Mouse (Mus musculus) heart, embryonic 14.5 days (tissue): ENCODE data around the gene Gm6993. TPM values are rescaled to one million over a fixed set of nuclear protein-coding genes. Genes with fewer than 3 reads are reported as not detected.

ENCODE experiments used
- ATAC-seq: fragments of 200-750 bp; cut with Nextera tagmentation; 2 replicates; pipeline ENCODE4 v1.8.0; 2017; ENCODE audit warnings: low read depth, moderate TSS enrichment; ENCODE audit not compliant: insufficient number of reproducible peaks, insufficient read depth, low FRiP score
- H3K27ac ChIP-seq, 2 experiments: fragments of 200-500 bp in 1 of 2; fragments of 300-500 bp in 1 of 2; sonication (generic) in 1 of 2; replicated peaks in 1 of 2; 2 replicates each; pipeline ENCODE4 v1.5.1; 2012 to 2014; ENCODE audit warnings: low read depth in 2 of 2, low read length in 2 of 2, control low read depth in 1 of 2, mild to moderate bottlenecking in 1 of 2, mixed read lengths in 1 of 2; ENCODE audit not compliant: control insufficient read depth in 1 of 2, insufficient read depth in 1 of 2
- H3K27me3 ChIP-seq: fragments of 300-500 bp; sonication (generic); 2 replicates; pipeline ENCODE4 v1.6.1; 2014; ENCODE audit warnings: mild to moderate bottlenecking, low read length, control low read depth; ENCODE audit not compliant: control insufficient read depth, insufficient read depth
- H3K36me3 ChIP-seq: fragments of 300-500 bp; sonication (generic); 2 replicates; pipeline ENCODE4 v1.6.1; 2014; ENCODE audit warnings: mild to moderate bottlenecking, control low read depth, low read length, mixed read lengths; ENCODE audit not compliant: control insufficient read depth, insufficient read depth
- H3K4me1 ChIP-seq, 2 experiments: fragments of 200-500 bp in 1 of 2; fragments of 300-500 bp in 1 of 2; sonication (generic) in 1 of 2; 2 replicates each; pipeline ENCODE4 v1.6.1; 2012 to 2014; ENCODE audit warnings: low read length in 2 of 2, control low read depth in 1 of 2, mixed read lengths in 1 of 2; ENCODE audit not compliant: control insufficient read depth in 2 of 2, insufficient read depth in 2 of 2
- H3K4me2 ChIP-seq: fragments of 300-500 bp; sonication (generic); 2 replicates; pipeline ENCODE4 v1.6.1; 2014; ENCODE audit warnings: mild to moderate bottlenecking, low read length
- H3K4me3 ChIP-seq, 2 experiments: fragments of 200-500 bp in 1 of 2; fragments of 300-500 bp in 1 of 2; sonication (generic) in 1 of 2; 2 replicates each; pipeline ENCODE4 v1.5.1; 2012 to 2014; ENCODE audit warnings: low read length in 2 of 2, mild to moderate bottlenecking in 2 of 2, control low read depth in 1 of 2, low read depth in 1 of 2, moderate library complexity in 1 of 2; ENCODE audit not compliant: control insufficient read depth in 1 of 2, insufficient read depth in 1 of 2
- H3K9ac ChIP-seq: fragments of 300-500 bp; sonication (generic); 2 replicates; pipeline ENCODE4 v1.6.1; 2014; ENCODE audit warnings: mild to moderate bottlenecking, low read length
- H3K9me3 ChIP-seq: fragments of 300-500 bp; sonication (generic); 2 replicates; pipeline ENCODE4 v1.6.1; 2016; ENCODE audit warnings: low read length, control low read depth; ENCODE audit not compliant: control insufficient read depth
- WGBS: fragments of 180-500 bp; shearing (Covaris S2); extraction: QIAGEN DNeasy Blood & Tissue Kit; methylation state at CpG from one replicate; pipeline ENCODE4 v1.1.7; 2014; 5-methylcytosine and 5-hydroxymethylcytosine counted together
- polyA plus RNA-seq: library from polyadenylated mRNA; unstranded; fragments of >200 nt; fragmentation: Nextera tagmentation; extraction: Ambion mirVana; gene quantifications from 2 replicates; pipeline ENCODE4 v1.2.1, GENCODE M21; 2014

Gene Gm6993
- polyA plus RNA-seq, 1 experiment from 2014 or later, result not detected

DNA sequence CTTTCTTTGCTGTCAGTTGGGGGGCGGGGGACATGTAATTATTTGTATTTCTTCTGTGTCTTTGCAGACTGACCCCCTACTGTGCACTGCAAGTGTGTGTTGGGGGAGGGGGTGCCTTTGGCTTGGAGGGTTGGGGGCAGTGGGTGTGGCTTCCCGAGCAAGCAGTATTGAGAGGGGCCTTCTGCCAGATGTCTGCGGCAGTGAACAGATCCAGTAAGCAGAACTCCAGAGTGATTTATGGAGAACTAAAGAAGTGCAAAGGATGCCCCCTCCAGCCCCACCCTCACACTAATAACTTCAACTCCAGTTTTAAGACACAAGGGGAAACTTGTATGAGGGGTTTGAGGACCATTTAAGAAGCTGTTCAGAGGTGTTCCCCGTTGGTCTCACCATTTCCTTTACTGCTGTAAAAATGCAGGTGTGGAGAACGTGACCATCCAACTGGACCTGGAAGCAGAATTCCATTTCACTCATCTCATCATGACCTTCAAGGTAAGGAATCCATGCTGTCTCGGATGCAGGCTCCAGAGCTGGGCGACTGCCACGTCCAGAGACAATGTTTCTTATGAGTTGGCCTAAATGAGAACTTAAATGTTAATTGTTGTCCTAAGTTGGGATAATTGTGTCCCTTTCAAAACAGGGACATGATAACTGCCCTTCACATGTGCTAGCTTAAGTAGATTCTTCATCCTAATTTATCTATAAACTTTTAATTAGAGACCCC, 31.6 kb downstream of the Gm6993 start:
- Histone ChIP-seq H3K36me3 (peaks cover 96% of the 10 kb centered on the region), H3K9me3 (no peaks in the 10 kb centered on the region), H3K27me3 (no peaks in the 10 kb centered on the region), H3K4me3 (no peak overlapping the region), H3K27ac (peak overlapping the region; percentile 80 to 85), H3K9ac (no peak overlapping the region; the same call in 1 of the 2 replicates), H3K4me1 (peaks cover 38 to 68% of the 10 kb centered on the region in 2 experiments), H3K4me2 (peak overlapping the region; percentile 54)
- peak; percentile 0; the same call in 1 of the 2 replicates for ATAC-seq
- 47% methylated on average over 8 of the region's 8 CpGs for WGBS

GRCm38 (mm10) chr12:31272846-31273245, 32.3 kb downstream of the Gm6993 start:
- Histone ChIP-seq H3K9me3 (no peaks in the 10 kb centered on the region), H3K36me3 (peaks cover 96% of the 10 kb centered on the region), H3K4me3 (no peak overlapping the region), H3K4me2 (no peak overlapping the region), H3K4me1 (peaks cover 39 to 63% of the 10 kb centered on the region in 2 experiments), H3K9ac (no peak overlapping the region; the same call in 1 of the 2 replicates), H3K27ac (no peak overlapping the region), H3K27me3 (no peaks in the 10 kb centered on the region)
- no peak for ATAC-seq
- WGBS, result 80% methylated on average over 2 of the region's 2 CpGs

GRCm38 (mm10) chr12:31273646-31274045, 33.1 kb downstream of the Gm6993 start:
- Histone ChIP-seq H3K4me3 (no peak overlapping the region), H3K27me3 (no peaks in the 10 kb centered on the region), H3K9ac (no peak overlapping the region), H3K36me3 (peaks cover 96% of the 10 kb centered on the region), H3K4me2 (no peak overlapping the region), H3K27ac (no peak overlapping the region), H3K9me3 (no peaks in the 10 kb centered on the region), H3K4me1 (peaks cover 39 to 61% of the 10 kb centered on the region in 2 experiments)
- 91% methylated on average over 7 of the region's 7 CpGs for WGBS
- ATAC-seq, result no peak

- Histone ChIP-seq H3K4me3 (no peak overlapping the region), H3K27me3 (no peaks in the 10 kb centered on the region), H3K4me1 (peaks cover 38 to 62% of the 10 kb centered on the region in 2 experiments), H3K4me2 (no peak overlapping the region), H3K27ac (peak overlapping the region; percentile 14 to 31; a peak in 3 of 4 replicates), H3K9me3 (no peaks in the 10 kb centered on the region), H3K36me3 (peaks cover 96% of the 10 kb centered on the region), H3K9ac (no peak overlapping the region)
- ATAC-seq, result no peak
- WGBS, result 71% methylated on average over 10 of the region's 10 CpGs
These were observed 34.8 kb downstream of the Gm6993 start for GRCm38 (mm10) chr12:31275411-31275810.

DNA sequence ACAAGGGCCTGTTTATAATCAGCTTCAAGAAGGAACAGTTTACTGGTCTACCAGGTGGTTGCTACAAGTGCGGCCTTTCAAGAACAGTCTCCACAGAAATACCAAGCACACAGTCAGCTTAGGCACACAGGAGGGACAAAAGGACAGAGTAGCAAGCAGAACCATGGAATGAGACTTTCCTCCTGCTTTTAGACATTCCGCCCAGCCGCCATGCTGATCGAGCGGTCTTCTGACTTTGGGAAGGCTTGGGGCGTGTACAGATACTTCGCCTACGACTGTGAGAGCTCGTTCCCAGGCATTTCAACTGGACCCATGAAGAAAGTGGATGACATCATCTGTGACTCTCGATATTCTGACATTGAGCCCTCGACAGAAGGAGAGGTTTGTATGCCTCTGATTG, 37.7 kb downstream of the Gm6993 start:
- Histone ChIP-seq H3K27ac (peak overlapping the region; percentile 39 to 66; a peak in 2 of 4 replicates), H3K27me3 (no peaks in the 10 kb centered on the region), H3K9me3 (no peaks in the 10 kb centered on the region), H3K9ac (no peak overlapping the region), H3K4me2 (no peak overlapping the region), H3K36me3 (peaks cover 99% of the 10 kb centered on the region), H3K4me1 (peaks cover 26 to 55% of the 10 kb centered on the region in 2 experiments), H3K4me3 (no peak overlapping the region)
- ATAC-seq, result no peak
- WGBS, result 68% methylated on average over 11 of the region's 11 CpGs

- Histone ChIP-seq H3K27me3 (no peaks in the 10 kb centered on the region), H3K4me2 (peak overlapping the region; percentile 27; the same call in 1 of the 2 replicates), H3K27ac (peak overlapping the region; percentile 65 to 90), H3K4me3 (no peak overlapping the region), H3K4me1 (peaks cover 24 to 50% of the 10 kb centered on the region in 2 experiments), H3K36me3 (peaks cover 99% of the 10 kb centered on the region), H3K9me3 (no peaks in the 10 kb centered on the region), H3K9ac (no peak overlapping the region)
- WGBS, result 26% methylated on average over 7 of the region's 7 CpGs
- ATAC-seq, result no peak
These were observed 39.7 kb downstream of the Gm6993 start for GRCm38 (mm10) chr12:31280318-31280717.

- Histone ChIP-seq H3K4me1 (peaks cover 20 to 42% of the 10 kb centered on the region in 2 experiments), H3K9me3 (no peaks in the 10 kb centered on the region), H3K27ac (peak overlapping the region; percentile 31 to 90; a peak in 2 of 4 replicates), H3K36me3 (peaks cover 99% of the 10 kb centered on the region), H3K4me3 (no peak overlapping the region), H3K4me2 (no peak overlapping the region), H3K27me3 (no peaks in the 10 kb centered on the region), H3K9ac (no peak overlapping the region)
- 75% methylated on average over 9 of the region's 9 CpGs for WGBS
- no peak for ATAC-seq
These were observed 40.6 kb downstream of the Gm6993 start for GRCm38 (mm10) chr12:31281100-31281591.
